ENCODE assay signal across 24 mouse cellular contexts in the genomic region with DNA sequence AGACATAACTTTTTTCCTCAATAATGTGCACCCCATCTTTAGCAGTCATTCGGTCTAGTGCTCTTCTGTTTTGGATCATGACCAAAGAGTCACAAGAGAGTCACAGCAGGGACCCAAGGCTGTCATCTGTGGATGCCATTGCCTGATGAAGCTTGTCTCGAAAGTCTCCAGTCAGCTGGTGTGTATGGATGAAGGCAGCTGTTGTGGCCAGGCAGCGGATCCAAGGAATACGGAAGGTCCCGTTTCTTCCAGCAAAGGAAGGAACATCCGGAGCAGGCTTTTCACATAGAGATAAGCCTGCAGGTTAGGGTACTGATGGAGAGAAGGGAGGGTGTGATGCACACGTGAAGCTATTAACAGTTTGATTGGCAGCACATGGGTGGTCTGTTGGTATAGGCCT. TPM values are rescaled to one million over a fixed set of nuclear protein-coding genes. Genes with fewer than 3 reads are reported as not detected.
"Had no signal": no experiment of that assay in that cellular context is flagged by ENCODE, and none has a peak within 500 bp of the region (broad histone marks: within the 10 kb centered on the region; RNA-seq: fewer than 3 reads in every experiment).

No protein-coding gene starts in this region.

- H3K27ac ChIP-seq: liver, embryonic 14.5 days; macrophage; midbrain, embryonic 13.5 days; neural tube, embryonic 13.5 days; neural tube, embryonic 15.5 days had no signal

- DNase-seq: lung, adult 18-20 months; lung, embryonic 14.5 days; lung, postnatal 10 days; lung, postnatal 36 days; retina, postnatal 1 day; right cerebral cortex, adult 18-20 months; right cerebral cortex, postnatal 25 days; right cerebral cortex, postnatal 4 days; spleen, adult 18-20 months; thymus, adult 18-20 months; thymus, postnatal 14 days; thymus, postnatal 36 days had no signal

- H3K27me3 ChIP-seq: megakaryocyte, embryonic 14.5 days; midbrain, embryonic 13.5 days; neural tube, embryonic 13.5 days; neural tube, embryonic 15.5 days had no signal

- H3K4me2 ChIP-seq: lung, embryonic 14.5 days; midbrain, embryonic 11.5 days; midbrain, embryonic 13.5 days; neural tube, embryonic 13.5 days; neural tube, embryonic 15.5 days had no signal

- H3K4me3 ChIP-seq: megakaryocyte, embryonic 14.5 days; midbrain, embryonic 13.5 days; neural tube, embryonic 13.5 days; neural tube, embryonic 15.5 days had no signal

RNA-seq across cellular contexts. Expression of gene Dusp13, which starts 50.6 kb away (rescaled TPM):
- total RNA-seq: megakaryocyte progenitor cell, adult 5-6 weeks; monocyte, adult 5-6 weeks had no signal
- polyA plus RNA-seq: lung, embryonic 14.5 days; midbrain, embryonic 11.5 days; midbrain, embryonic 13.5 days; midbrain, embryonic 16.5 days; neural tube, embryonic 11.5 days; neural tube, embryonic 13.5 days; stomach, embryonic 14.5 days had no signal
